ENCODE assay signal across 24 mouse cellular contexts in genomic region chr11:67433763-67434162, GRCm38 (mm10). TPM values are rescaled to one million over a fixed set of nuclear protein-coding genes. Genes with fewer than 3 reads are reported as not detected.
DNase-seq lines count a peak whose midpoint lies in the region; ATAC-seq and TF ChIP-seq lines count a peak whose summit lies in the region.
"Had no signal": no experiment of that assay in that cellular context is flagged by ENCODE, and none has a peak within 500 bp of the region (broad histone marks: within the 10 kb centered on the region; RNA-seq: fewer than 3 reads in every experiment).

No protein-coding gene starts in this region.

- peak; percentile 25 for DNase-seq in forebrain, postnatal 0 days
- no peak for DNase-seq in frontal cortex, postnatal 10 days (ENCODE audit: low spot score in 2 of 2)
- no peak for DNase-seq in layer of hippocampus, adult 2 months (ENCODE audit: low spot score in 2 of 2)
- no peak for DNase-seq in layer of hippocampus, postnatal 10 days (ENCODE audit: low spot score in 2 of 2)
- peak; percentile 10 for DNase-seq in brain, adult 2 months (ENCODE audit: low read depth, low spot score)
- DNase-seq in midbrain, embryonic 11.5 days (ENCODE audit: low spot score, missing footprints) = no peak
- DNase-seq: adrenal gland, adult 2 months; adrenal gland, adult 8-10 months; adrenal gland, postnatal 10 days; adrenal gland, postnatal 14 days; adrenal gland, postnatal 25 days; adrenal gland, postnatal 36 days; B cell, adult 2 months; cerebellum, adult 11 months; cerebellum, adult 11-12 months; cerebellum, adult 18-20 months had no signal

- 73% methylated on average over 5 of the region's 5 CpGs for WGBS in forebrain, postnatal 0 days
- 85% methylated on average over 5 of the region's 5 CpGs for WGBS in forebrain, embryonic 16.5 days
- WGBS in midbrain, embryonic 11.5 days = 94% methylated on average over 5 of the region's 5 CpGs

- H3K9me3 ChIP-seq in forebrain, postnatal 0 days (ENCODE audit: low read length) = no peaks in the 10 kb centered on the region
- H3K9me3 ChIP-seq in forebrain, embryonic 16.5 days (ENCODE audit: control insufficient read depth, low read length) = no peaks in the 10 kb centered on the region
- H3K9me3 ChIP-seq in midbrain, embryonic 11.5 days (ENCODE audit: control insufficient read depth, low read length) = no peaks in the 10 kb centered on the region

- H3K4me2 ChIP-seq in forebrain, postnatal 0 days (ENCODE audit: low read depth) = no peak overlapping the region
- no peak overlapping the region for H3K4me2 ChIP-seq in forebrain, embryonic 16.5 days (ENCODE audit: low read length)
- no peak overlapping the region for H3K4me2 ChIP-seq in midbrain, embryonic 11.5 days

- H3K27ac ChIP-seq in forebrain, postnatal 0 days (ENCODE audit: low read depth, low read length) = no peak overlapping the region
- H3K27ac ChIP-seq in forebrain, embryonic 16.5 days (ENCODE audit: low read length) = no peak overlapping the region
- peak overlapping the region; percentile 25; the same call in 1 of the 2 replicates for H3K27ac ChIP-seq in layer of hippocampus, adult 2 months
- H3K27ac ChIP-seq in midbrain, embryonic 11.5 days (ENCODE audit: low read depth, low read length) = no peak overlapping the region

- TF ChIP-seq CTCF in forebrain, postnatal 0 days (IDR thresholded peaks at IDR 0.05; ENCODE audit: low read depth) = no peak
- TF ChIP-seq CTCF in layer of hippocampus, adult 2 months (conservative IDR thresholded peaks at IDR 0.05) = no peak

- H3K4me1 ChIP-seq in forebrain, postnatal 0 days (ENCODE audit: insufficient read depth) = no peaks in the 10 kb centered on the region
- 0 out of 2 replicates have a peak, but pooled peaks cover 4% of the 10 kb centered on the region for H3K4me1 ChIP-seq in forebrain, embryonic 16.5 days (replicated peaks; ENCODE audit: control insufficient read depth, insufficient read depth, low read length)
- no peaks in the 10 kb centered on the region for H3K4me1 ChIP-seq in midbrain, embryonic 11.5 days (ENCODE audit: control insufficient read depth, insufficient read depth, low read length)

- H3K27me3 ChIP-seq in forebrain, postnatal 0 days (ENCODE audit: insufficient read depth, low read length) = no peaks in the 10 kb centered on the region
- H3K27me3 ChIP-seq in forebrain, embryonic 16.5 days (replicated peaks; ENCODE audit: control insufficient read depth, insufficient read depth, low read length) = no peaks in the 10 kb centered on the region
- H3K27me3 ChIP-seq in midbrain, embryonic 11.5 days (ENCODE audit: control insufficient read depth, insufficient read depth, low read length) = no peaks in the 10 kb centered on the region
- H3K27me3 ChIP-seq: CH12.LX had no signal

- no peak overlapping the region for H3K4me3 ChIP-seq in forebrain, postnatal 0 days (ENCODE audit: low read depth, low read length)
- H3K4me3 ChIP-seq in forebrain, embryonic 16.5 days (replicated peaks; ENCODE audit: low read length) = no peak overlapping the region
- H3K4me3 ChIP-seq in layer of hippocampus, adult 2 months = no peak overlapping the region
- no peak overlapping the region for H3K4me3 ChIP-seq in midbrain, embryonic 11.5 days (ENCODE audit: low read depth, low read length)

- H3K9ac ChIP-seq in forebrain, postnatal 0 days = no peak overlapping the region
- no peak overlapping the region for H3K9ac ChIP-seq in forebrain, embryonic 16.5 days (replicated peaks; ENCODE audit: low read depth, low read length)
- no peak overlapping the region for H3K9ac ChIP-seq in midbrain, embryonic 11.5 days (ENCODE audit: low read length)

- no peaks in the 10 kb centered on the region for H3K36me3 ChIP-seq in forebrain, postnatal 0 days (ENCODE audit: insufficient read depth)
- no peaks in the 10 kb centered on the region for H3K36me3 ChIP-seq in forebrain, embryonic 16.5 days (ENCODE audit: control insufficient read depth, insufficient read depth)
- no peaks in the 10 kb centered on the region for H3K36me3 ChIP-seq in midbrain, embryonic 11.5 days (ENCODE audit: control insufficient read depth, insufficient read depth, low read length)
- H3K36me3 ChIP-seq: G1E had no signal

- peak; percentile 54; the same call in 1 of the 2 replicates for ATAC-seq in forebrain, postnatal 0 days
- ATAC-seq in forebrain, embryonic 16.5 days = no peak
- ATAC-seq in frontal cortex, adult (ENCODE audit: low TSS enrichment) = peak; percentile 59; the same call in 1 of the 2 replicates
- ATAC-seq in midbrain, embryonic 11.5 days (ENCODE audit: low FRiP score) = no peak
- ATAC-seq: activated CD4-positive, CD25-positive, alpha-beta regulatory T cell, adult 4 months; CD4-positive, CD25-positive, alpha-beta regulatory T cell, adult 4 months; Patski had no signal

RNA-seq across cellular contexts. Expression of gene Gas7, which starts 21.5 kb away (rescaled TPM):
- 176 and 187 TPM in 2 replicates for total RNA-seq in forebrain, postnatal 0 days (2014; rRNA removed)
- polyA plus RNA-seq in forebrain, postnatal 0 days (2015; fragmentation: Nextera tagmentation; extraction: Ambion mirVana) = 119 and 124 TPM in 2 replicates
- polyA plus RNA-seq in forebrain, embryonic 16.5 days (2015; fragmentation: Nextera tagmentation; extraction: Ambion mirVana) = 75.1 TPM in 2 replicates
- 100 to 1,000 TPM; 453 to 462 TPM for total RNA-seq in layer of hippocampus, adult 2 months (2021)
- 100 to 1,000 TPM; 303 to 348 TPM for total RNA-seq in layer of hippocampus, postnatal 10 days (2021)
- 2.3 and 2.8 TPM in 2 replicates for polyA plus RNA-seq in midbrain, embryonic 11.5 days (2014; fragmentation: Nextera tagmentation; extraction: Ambion mirVana)
- polyA plus RNA-seq: C2C12, G1E had no signal

Comparison
In these comparisons a context has a peak if more than half of its experiments do, and no peak if none do; other contexts are left out.
1. ATAC-seq: peak in forebrain, postnatal 0 days (single experiment) and frontal cortex, adult (single experiment); none in forebrain, embryonic 16.5 days (single experiment) and midbrain, embryonic 11.5 days (single experiment).
2. DNase-seq: peak in forebrain, postnatal 0 days (single experiment) and brain, adult 2 months (single experiment); none in frontal cortex, postnatal 10 days (0 of 2), layer of hippocampus, adult 2 months (0 of 2), layer of hippocampus, postnatal 10 days (0 of 2) and midbrain, embryonic 11.5 days (single experiment).